Mouse (Mus musculus): ENCODE data around the gene Dusp10.

Gene Dusp10

DNA sequence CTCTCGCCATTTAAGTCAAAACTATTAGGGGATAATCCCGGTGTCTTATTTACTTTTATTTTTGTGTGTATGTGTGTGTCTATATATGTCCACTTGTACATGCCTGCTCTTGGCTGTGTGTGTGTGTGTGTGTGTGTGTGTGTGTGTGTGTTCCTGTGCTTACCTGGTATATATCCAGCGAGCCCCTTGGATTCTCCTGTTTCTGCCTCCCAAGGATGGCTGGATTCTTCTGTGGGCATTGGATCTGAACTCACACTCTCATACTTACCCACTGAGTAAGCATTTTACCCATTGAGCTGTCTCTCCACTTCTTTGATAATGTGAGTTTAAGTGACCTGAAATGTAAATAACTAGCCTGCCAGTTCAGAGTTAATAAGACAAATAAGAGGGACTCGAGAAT lies 40.6 kb downstream of the Dusp10 start:
- DNase-seq (ENCODE audit: low spot score in 2 of 2): no peak

DNA sequence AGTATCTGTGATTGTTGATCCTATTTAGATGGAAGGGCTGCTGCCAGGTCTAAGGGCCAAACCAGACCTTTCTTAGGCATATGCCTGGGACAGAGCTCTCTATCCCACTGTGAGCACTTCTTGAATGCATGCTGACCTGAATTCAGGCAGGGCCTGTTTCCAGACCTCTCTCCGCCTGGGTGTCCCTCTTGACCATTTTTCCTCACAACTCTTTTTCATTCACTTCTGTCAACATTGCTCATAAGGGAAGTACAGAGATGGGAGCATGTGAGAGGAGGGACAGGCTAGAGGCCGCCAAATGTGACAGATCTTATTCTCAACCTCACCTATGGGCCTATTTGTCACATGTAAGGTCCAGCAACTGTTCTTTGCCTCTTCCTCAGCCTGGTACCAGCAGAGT lies 41.1 kb downstream of the Dusp10 start:
- DNase-seq (ENCODE audit: low spot score in 2 of 2): no peak

- DNase-seq (ENCODE audit: low spot score in 2 of 2): no peak
These were observed 45.1 kb downstream of the Dusp10 start for GRCm38 (mm10) chr1:184058206-184058605.

DNA sequence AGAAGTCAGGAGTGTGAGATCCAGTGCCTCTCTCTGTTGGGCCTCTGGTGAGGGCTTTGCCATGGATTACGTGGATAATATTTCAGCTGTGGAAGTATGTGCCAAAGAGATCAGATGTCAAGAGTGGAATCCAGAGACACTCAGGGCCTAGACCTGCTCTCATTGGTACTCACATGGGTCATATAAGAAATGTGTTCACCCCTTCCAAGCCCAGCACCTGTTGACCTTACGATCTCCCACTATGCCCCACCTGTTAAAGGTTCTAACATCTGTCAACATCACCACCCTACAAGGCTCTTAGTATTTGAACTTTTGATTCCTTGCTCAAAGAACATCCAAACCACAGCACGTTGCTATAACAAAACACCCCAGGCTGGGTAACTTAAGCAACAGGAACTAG lies 46.7 kb downstream of the Dusp10 start:
- DNase-seq (ENCODE audit: low spot score in 2 of 2): no peak

DNA sequence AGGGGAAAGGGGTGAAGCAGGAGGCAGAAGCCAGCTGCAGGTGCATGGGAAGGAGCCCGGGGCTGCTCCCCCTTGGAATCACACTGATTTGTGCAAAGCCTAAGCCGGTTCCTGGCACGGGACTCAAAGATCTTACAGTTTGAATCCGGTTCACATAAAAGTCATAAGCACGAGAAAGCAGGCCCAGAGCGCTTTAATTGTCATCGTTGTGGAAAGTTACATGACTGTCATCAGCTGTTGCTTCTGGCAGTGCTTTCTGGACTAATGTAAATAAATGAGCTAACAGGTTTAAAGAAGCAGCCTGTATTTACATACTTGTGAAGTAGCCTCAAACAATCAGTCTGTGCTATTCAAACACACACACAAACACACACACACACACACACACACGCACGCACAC lies 47.3 kb downstream of the Dusp10 start:
- no peak for DNase-seq (ENCODE audit: low spot score in 2 of 2)

GRCm38 (mm10) chr1:184060828-184061734 lies 48.0 kb downstream of the Dusp10 start:
- no peak for DNase-seq (ENCODE audit: low spot score in 2 of 2)

- no peak for DNase-seq (ENCODE audit: low spot score in 2 of 2)
These were observed 48.8 kb downstream of the Dusp10 start for GRCm38 (mm10) chr1:184061901-184062300.

GRCm38 (mm10) chr1:184064306-184064705 lies 51.2 kb downstream of the Dusp10 start:
- no peak for DNase-seq (ENCODE audit: low spot score in 2 of 2)

DNA sequence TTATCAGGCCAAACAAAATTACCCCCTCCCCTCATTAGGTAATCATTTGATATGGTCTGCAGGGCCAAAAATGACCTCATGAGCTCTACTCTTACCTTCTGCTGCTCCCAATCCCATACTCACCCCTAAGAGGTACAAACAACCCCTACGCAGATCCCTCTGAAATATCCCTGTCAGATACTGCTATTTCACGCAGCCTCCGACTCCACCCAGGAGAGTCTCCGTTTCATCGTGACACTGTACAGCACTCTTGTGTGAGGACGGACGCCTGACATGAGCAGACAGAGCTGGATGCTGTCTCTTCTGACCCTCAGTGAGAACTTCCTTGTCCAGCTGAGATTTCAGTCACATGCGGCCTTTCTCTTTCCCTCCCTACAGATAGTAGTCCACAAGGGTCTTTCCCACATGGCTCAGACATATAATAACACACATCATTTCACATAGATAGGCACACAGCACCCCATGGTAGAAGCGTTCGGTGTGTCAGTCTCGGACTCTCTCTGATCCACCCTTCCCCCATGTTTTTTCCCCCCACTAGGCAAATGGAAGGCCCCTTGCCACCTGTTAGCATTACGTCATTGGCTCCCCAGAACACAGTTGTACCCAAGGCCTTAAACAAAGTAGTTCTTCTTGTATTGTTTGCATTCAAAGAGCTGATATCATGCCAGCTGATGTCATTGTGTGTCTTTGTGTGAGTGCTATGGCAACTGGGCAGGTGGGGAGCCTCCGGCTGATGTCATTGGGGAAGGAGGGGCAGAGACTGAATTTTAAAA lies 52.7 kb downstream of the Dusp10 start:
- peak; percentile 34 to 60 for DNase-seq (ENCODE audit: low spot score in 2 of 2)

- no peak for DNase-seq (ENCODE audit: low spot score in 2 of 2)
These were observed 53.6 kb downstream of the Dusp10 start for GRCm38 (mm10) chr1:184066460-184067287.

DNA sequence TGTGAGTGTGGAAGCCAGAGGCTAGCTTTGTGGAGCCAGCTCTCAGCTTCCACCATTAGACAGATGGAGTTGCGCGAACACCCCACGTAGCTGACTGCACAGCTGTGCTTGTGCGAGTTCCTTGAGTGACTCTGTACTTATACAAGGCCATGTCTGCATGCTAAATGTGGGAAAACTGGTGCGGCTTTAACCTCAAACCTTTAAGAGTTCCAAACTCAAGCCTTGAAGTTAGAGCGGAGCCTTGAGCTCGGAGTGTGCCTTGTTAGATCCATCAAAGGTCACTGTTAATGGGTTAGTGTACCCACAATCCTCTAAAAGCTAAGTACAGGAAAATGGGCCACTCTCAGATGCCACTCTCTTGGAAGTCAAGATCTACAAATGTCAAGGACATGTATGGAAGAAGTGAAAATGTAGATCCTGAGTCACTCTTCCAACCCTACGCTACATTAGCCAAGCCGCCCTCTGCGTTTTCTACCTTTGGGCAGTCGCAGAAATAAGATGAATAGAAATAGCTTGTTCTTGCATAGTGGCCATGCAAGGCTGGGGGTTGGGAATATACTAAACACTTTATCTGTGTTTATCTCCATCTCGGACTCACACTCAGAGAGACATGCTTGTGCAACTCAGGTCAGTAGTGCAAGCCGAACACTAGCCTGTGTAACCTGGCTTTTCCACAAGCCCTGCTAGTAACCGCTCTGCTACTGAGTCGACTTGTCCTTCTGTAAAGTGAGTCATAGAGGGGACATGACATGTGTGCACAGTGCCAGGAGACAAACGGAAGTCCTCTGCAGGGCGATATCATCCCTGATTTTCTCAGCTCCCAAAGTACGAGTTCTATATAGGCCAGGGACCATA lies 54.8 kb downstream of the Dusp10 start:
- no peak for DNase-seq (ENCODE audit: low spot score in 2 of 2)

DNA sequence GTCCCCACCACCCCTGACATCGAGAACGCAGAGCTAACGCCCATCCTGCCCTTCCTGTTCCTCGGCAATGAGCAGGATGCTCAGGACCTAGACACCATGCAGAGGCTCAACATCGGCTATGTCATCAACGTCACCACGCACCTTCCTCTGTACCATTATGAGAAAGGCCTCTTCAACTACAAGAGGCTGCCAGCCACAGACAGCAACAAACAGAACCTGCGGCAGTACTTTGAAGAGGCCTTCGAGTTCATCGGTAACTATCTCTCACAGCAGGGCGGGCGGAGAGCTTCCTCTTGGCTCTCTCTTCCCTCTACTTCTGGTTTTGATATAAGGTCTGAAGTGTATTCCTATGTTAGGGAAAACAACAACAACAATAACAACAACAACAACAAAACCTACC lies 55.9 kb downstream of the Dusp10 start:
- no peak for DNase-seq (ENCODE audit: low spot score in 2 of 2)

DNA sequence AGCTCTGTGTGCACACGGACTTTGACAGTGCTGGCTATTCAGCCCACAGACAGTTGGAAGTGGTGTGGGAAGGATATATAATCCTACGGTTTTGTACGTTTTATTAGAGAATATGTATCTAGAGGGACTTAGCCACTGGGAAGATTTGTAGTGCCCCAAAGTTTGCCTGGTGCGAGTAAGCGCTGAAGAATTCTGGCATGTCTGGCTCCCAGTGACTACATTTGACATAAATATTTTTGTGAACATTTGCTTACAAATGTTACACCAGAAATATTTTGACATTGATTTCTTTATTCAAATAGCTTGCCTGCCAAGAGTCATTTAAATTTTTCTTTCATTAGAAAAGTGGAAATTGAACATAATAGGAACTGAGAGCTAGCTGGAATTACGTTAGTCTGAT lies 63.0 kb downstream of the Dusp10 start:
- no peak for DNase-seq (ENCODE audit: low spot score in 2 of 2)

GRCm38 (mm10) chr1:184076756-184077155 lies 63.7 kb downstream of the Dusp10 start:
- DNase-seq (ENCODE audit: low spot score in 2 of 2): no peak

DNA sequence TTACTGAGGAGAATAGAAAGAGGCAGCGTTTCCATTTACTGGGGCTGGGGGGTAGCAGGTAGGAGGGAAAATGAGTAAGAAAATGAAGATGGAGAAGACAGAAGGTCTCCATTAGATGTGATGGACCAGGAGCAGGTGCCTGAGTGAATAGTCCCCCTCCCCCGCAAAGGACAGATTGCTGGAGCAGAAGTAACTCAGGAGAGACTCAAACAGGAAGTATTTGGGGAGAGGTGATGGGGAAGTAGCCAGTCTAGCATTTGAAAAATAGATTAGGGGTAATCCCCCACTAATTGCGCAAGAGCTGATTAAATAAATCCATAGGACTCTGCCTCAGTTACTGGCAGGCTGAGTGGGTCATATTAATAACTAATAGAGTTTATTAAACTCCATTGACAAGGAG lies 66.2 kb downstream of the Dusp10 start:
- no peak for DNase-seq (ENCODE audit: low spot score in 2 of 2)

GRCm38 (mm10) chr1:184082661-184083060 lies 69.6 kb downstream of the Dusp10 start:
- DNase-seq (ENCODE audit: low spot score in 2 of 2): no peak

GRCm38 (mm10) chr1:184083166-184083565 lies 70.1 kb downstream of the Dusp10 start:
- DNase-seq (ENCODE audit: low spot score in 2 of 2): no peak

GRCm38 (mm10) chr1:184084961-184085360 lies 71.9 kb downstream of the Dusp10 start:
- no peak for DNase-seq (ENCODE audit: low spot score in 2 of 2)

- peak in 1 of 2 experiments; percentile 14 for DNase-seq (ENCODE audit: low spot score in 2 of 2)
These were observed 77.4 kb downstream of the Dusp10 start for GRCm38 (mm10) chr1:184090515-184090914.

DNA sequence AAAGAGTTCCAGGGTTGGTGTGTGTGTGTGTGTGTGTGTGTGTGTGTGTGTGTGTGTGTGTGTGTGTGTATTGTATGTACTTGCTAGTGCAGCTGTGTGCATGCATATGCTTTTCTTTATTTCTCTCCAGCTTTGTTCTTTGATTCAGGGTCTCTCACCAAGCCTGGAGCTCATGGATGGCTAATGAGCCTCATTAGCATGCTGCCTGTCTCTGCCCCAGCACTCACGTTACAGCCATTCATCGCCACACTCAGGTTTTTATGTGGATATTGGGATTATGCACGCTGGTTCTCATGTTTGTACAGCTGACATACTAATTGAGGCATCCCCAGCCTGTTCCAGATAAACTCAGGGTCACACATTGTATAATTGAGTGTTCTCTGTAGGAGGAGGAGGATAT lies 81.8 kb downstream of the Dusp10 start:
- no peak for DNase-seq (ENCODE audit: low spot score in 2 of 2)

DNA sequence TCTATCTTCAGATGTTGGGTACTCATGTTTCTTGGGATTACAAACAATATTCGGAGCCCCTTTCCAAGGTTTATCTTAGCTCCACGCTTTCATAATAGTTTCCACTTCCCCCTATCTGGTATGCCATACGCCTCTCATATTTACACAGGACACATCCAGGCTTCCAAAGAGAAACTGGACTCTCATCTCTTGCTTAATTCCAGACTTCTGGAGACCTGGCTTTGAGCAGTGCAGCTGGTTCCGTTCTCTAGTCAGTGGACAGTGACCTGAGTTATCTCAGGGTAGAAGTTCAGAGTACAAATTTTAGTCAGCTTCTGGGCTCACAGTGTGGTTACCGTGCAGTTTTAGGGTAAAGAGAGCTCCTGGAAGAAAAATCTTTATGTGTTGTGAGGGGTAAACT lies 87.3 kb downstream of the Dusp10 start:
- no peak for DNase-seq (ENCODE audit: low spot score in 2 of 2)

All from left cerebral cortex, adult 9 months (tissue).